Mouse (Mus musculus) stomach, postnatal 0 days (tissue): ENCODE measurements around the gene Stim1. TPM values are rescaled to one million over a fixed set of nuclear protein-coding genes. Genes with fewer than 3 reads are reported as not detected.
A peak's percentile ranks its signal among the peaks of the same experiment; 100 is the strongest.

Experiments
- ATAC-seq: fragments of 200-750 bp; cut with Nextera tagmentation; 2 replicates; pipeline ENCODE4 v1.8.0; 2017; ENCODE audit not compliant: low FRiP score, low TSS enrichment
- DNase-seq: peaks from one replicate; pipeline ENCODE4 v3.0.0-alpha.2; 2016; ENCODE audit warnings: low spot score
- H3K27ac ChIP-seq: fragments of 300-500 bp; sonication (generic); replicated peaks from 2 replicates; pipeline ENCODE4 v1.5.1; 2014; ENCODE audit warnings: mild to moderate bottlenecking, control low read depth
- H3K27me3 ChIP-seq: fragments of 300-500 bp; sonication (generic); 2 replicates; pipeline ENCODE4 v1.6.1; 2014; ENCODE audit warnings: low read length; ENCODE audit not compliant: control insufficient read depth, insufficient read depth
- H3K36me3 ChIP-seq: fragments of 300-500 bp; sonication (generic); 2 replicates; pipeline ENCODE4 v1.6.1; 2014; ENCODE audit warnings: low read length, mixed read lengths; ENCODE audit not compliant: control insufficient read depth, insufficient read depth
- H3K4me1 ChIP-seq: fragments of 300-500 bp; sonication (generic); replicated peaks from 2 replicates; pipeline ENCODE4 v1.6.1; 2014; ENCODE audit warnings: antibody characterized with exemption; ENCODE audit not compliant: control insufficient read depth, insufficient read depth
- H3K4me2 ChIP-seq: fragments of 300-500 bp; sonication (generic); replicated peaks from 2 replicates; pipeline ENCODE4 v1.6.1; 2014; ENCODE audit warnings: low read depth, mild to moderate bottlenecking, control low read depth, moderate library complexity
- H3K4me3 ChIP-seq: fragments of 300-500 bp; sonication (generic); 2 replicates; pipeline ENCODE4 v1.5.1; 2014; ENCODE audit warnings: low read depth, low read length, control low read depth
- H3K9ac ChIP-seq: fragments of 300-500 bp; sonication (generic); 2 replicates; pipeline ENCODE4 v1.6.1; 2014; ENCODE audit warnings: mild to moderate bottlenecking, low read length, control low read depth, mixed read lengths
- H3K9me3 ChIP-seq: fragments of 300-500 bp; sonication (generic); 2 replicates; pipeline ENCODE4 v1.6.1; 2016; ENCODE audit warnings: low read length; ENCODE audit not compliant: control insufficient read depth
- CTCF ChIP-seq: IDR thresholded peaks from 2 replicates; pipeline ENCODE4 v1.5.1; 2016; ENCODE audit warnings: antibody characterized with exemption, low read depth, mild to moderate bottlenecking, moderate library complexity
- EP300 ChIP-seq: optimal IDR thresholded peaks from 2 replicates; pipeline ENCODE3; 2016; ENCODE audit warnings: antibody characterized with exemption
- WGBS: fragments of 180-500 bp; shearing (Covaris S2); extraction: QIAGEN DNeasy Blood & Tissue Kit; methylation state at CpG from one replicate; pipeline ENCODE4 v1.1.7; 2014; 5-methylcytosine and 5-hydroxymethylcytosine counted together
- polyA plus RNA-seq: library from polyadenylated mRNA; unstranded; fragments of >200 nt; fragmentation: Nextera tagmentation; extraction: Ambion mirVana; gene quantifications from 2 replicates; pipeline ENCODE4 v1.2.1, GENCODE M21; 2015

Stim1 gene
- polyA plus RNA-seq, 1 experiment from 2014 or later: 26.4 TPM

- no peak overlapping the region for H3K27ac ChIP-seq
- no peak for ATAC-seq
- 52% methylated on average over 1 of the region's 1 CpGs for WGBS
- no peak overlapping the region for H3K4me2 ChIP-seq
- TF ChIP-seq EP300 (no peak), CTCF (no peak)
- no peaks in the 10 kb centered on the region for H3K4me1 ChIP-seq
- DNase-seq: no peak
- no peaks in the 10 kb centered on the region for H3K36me3 ChIP-seq
- no peaks in the 10 kb centered on the region for H3K27me3 ChIP-seq
- no peak overlapping the region for H3K4me3 ChIP-seq
- H3K9me3 ChIP-seq: no peaks in the 10 kb centered on the region
- H3K9ac ChIP-seq: no peak overlapping the region
Measured at GRCm38 (mm10) chr7:102300761-102301160, 33.2 kb downstream of the Stim1 start.

GRCm38 (mm10) chr7:102302471-102302870 lies 34.9 kb downstream of the Stim1 start:
- Histone ChIP-seq H3K4me1 (no peaks in the 10 kb centered on the region), H3K27ac (no peak overlapping the region), H3K9ac (no peak overlapping the region), H3K9me3 (no peaks in the 10 kb centered on the region), H3K4me2 (no peak overlapping the region), H3K4me3 (no peak overlapping the region), H3K36me3 (no peaks in the 10 kb centered on the region), H3K27me3 (no peaks in the 10 kb centered on the region)
- ATAC-seq: no peak
- TF ChIP-seq EP300: no peak
- no peak for TF ChIP-seq CTCF
- 93% methylated on average over 4 of the region's 4 CpGs for WGBS
- no peak for DNase-seq

GRCm38 (mm10) chr7:102305596-102305995 lies 38.0 kb downstream of the Stim1 start:
- Histone ChIP-seq H3K36me3 (no peaks in the 10 kb centered on the region), H3K9me3 (no peaks in the 10 kb centered on the region), H3K4me1 (no peaks in the 10 kb centered on the region), H3K4me3 (no peak overlapping the region), H3K27ac (no peak overlapping the region), H3K27me3 (no peaks in the 10 kb centered on the region), H3K9ac (no peak overlapping the region), H3K4me2 (no peak overlapping the region)
- WGBS: 69% methylated on average over 2 of the region's 2 CpGs
- DNase-seq (no peak), ATAC-seq (no peak)
- TF ChIP-seq CTCF (no peak), EP300 (no peak)

- no peaks in the 10 kb centered on the region for H3K4me1 ChIP-seq
- H3K27ac ChIP-seq: no peak overlapping the region
- H3K27me3 ChIP-seq: no peaks in the 10 kb centered on the region
- ATAC-seq: no peak
- H3K4me3 ChIP-seq: no peak overlapping the region
- DNase-seq: no peak
- no peaks in the 10 kb centered on the region for H3K9me3 ChIP-seq
- no peak overlapping the region for H3K9ac ChIP-seq
- H3K4me2 ChIP-seq: no peak overlapping the region
- H3K36me3 ChIP-seq: no peaks in the 10 kb centered on the region
- TF ChIP-seq CTCF (no peak), EP300 (no peak)
Measured at GRCm38 (mm10) chr7:102310266-102310665, 42.7 kb downstream of the Stim1 start.

- Histone ChIP-seq H3K4me2 (no peak overlapping the region), H3K36me3 (no peaks in the 10 kb centered on the region), H3K4me1 (no peaks in the 10 kb centered on the region), H3K9ac (no peak overlapping the region), H3K27me3 (no peaks in the 10 kb centered on the region), H3K27ac (no peak overlapping the region), H3K9me3 (no peaks in the 10 kb centered on the region), H3K4me3 (no peak overlapping the region)
- DNase-seq: no peak
- WGBS: 85% methylated on average over 5 of the region's 5 CpGs
- no peak for ATAC-seq
- TF ChIP-seq CTCF: no peak
- TF ChIP-seq EP300: no peak
Measured at GRCm38 (mm10) chr7:102310821-102311220, 43.2 kb downstream of the Stim1 start.

- Histone ChIP-seq H3K27me3 (no peaks in the 10 kb centered on the region), H3K4me2 (no peak overlapping the region), H3K9me3 (no peaks in the 10 kb centered on the region), H3K9ac (no peak overlapping the region), H3K36me3 (no peaks in the 10 kb centered on the region), H3K4me3 (no peak overlapping the region), H3K4me1 (no peaks in the 10 kb centered on the region), H3K27ac (no peak overlapping the region)
- WGBS: 58% methylated on average over 4 of the region's 4 CpGs
- ATAC-seq: peak; percentile 54; the same call in 1 of the 2 replicates
- no peak for DNase-seq
- TF ChIP-seq CTCF (no peak), EP300 (no peak)
Measured at GRCm38 (mm10) chr7:102312840-102313534, 45.4 kb downstream of the Stim1 start.
